Mouse (Mus musculus) kidney, postnatal 10 days (tissue): ENCODE measurements around the gene Cpsf4.
"Not testable (repeated sequence)": the region's sequence is repeated elsewhere in the genome, so short reads cannot be mapped to it uniquely, and the experiment has no call there.

Experiments
- DNase-seq: peaks from one replicate; pipeline ENCODE4 v3.0.0; 2021; ENCODE audit warnings: mixed read lengths

The Cpsf4 gene

GRCm38 (mm10) chr5:145166536-145167305 is at the start of gene Cpsf4, which contains the start of gene Ptcd1:
Gene Cpsf4, plus strand, starts transcription at chr5:145167213.
Gene Ptcd1, minus strand, starts transcription at chr5:145167108.
- peak; percentile 99 for DNase-seq

- DNase-seq: peak; percentile 37
Observed at GRCm38 (mm10) chr5:145118005-145118404, 49.0 kb upstream of the Cpsf4 start.

GRCm38 (mm10) chr5:145118461-145118860 is 48.6 kb upstream of the Cpsf4 start:
- DNase-seq: no peak

GRCm38 (mm10) chr5:145119385-145119784 is 47.6 kb upstream of the Cpsf4 start:
- no peak for DNase-seq

- no peak for DNase-seq
Observed at GRCm38 (mm10) chr5:145120921-145121320, 46.1 kb upstream of the Cpsf4 start.

GRCm38 (mm10) chr5:145123396-145123795 is 43.6 kb upstream of the Cpsf4 start:
- DNase-seq: peak; percentile 5

GRCm38 (mm10) chr5:145126580-145126979 is 40.4 kb upstream of the Cpsf4 start:
- no peak for DNase-seq

- peak; percentile 54 for DNase-seq
Observed at GRCm38 (mm10) chr5:145129124-145129523, 37.9 kb upstream of the Cpsf4 start.

GRCm38 (mm10) chr5:145129773-145130172 is 37.2 kb upstream of the Cpsf4 start:
- not testable (repeated sequence) for DNase-seq

GRCm38 (mm10) chr5:145130191-145130590 is 36.8 kb upstream of the Cpsf4 start:
- DNase-seq: no peak

GRCm38 (mm10) chr5:145130995-145131394 is 36.0 kb upstream of the Cpsf4 start:
- DNase-seq: no peak

- not testable (repeated sequence) for DNase-seq
Observed at GRCm38 (mm10) chr5:145133275-145133674, 33.7 kb upstream of the Cpsf4 start.

GRCm38 (mm10) chr5:145138836-145139235 is 28.2 kb upstream of the Cpsf4 start:
- no peak for DNase-seq

GRCm38 (mm10) chr5:145139571-145140519 is 27.2 kb upstream of the Cpsf4 start, which contains the start of the genes Pdap1 and Bud31:
Gene Pdap1, minus strand, starts transcription at chr5:145140238.
Gene Bud31, plus strand, starts transcription at chr5:145140362.
- DNase-seq: peak; percentile 96

GRCm38 (mm10) chr5:145140611-145141010 is 26.4 kb upstream of the Cpsf4 start:
- DNase-seq: peak; percentile 28

- no peak for DNase-seq
Observed at GRCm38 (mm10) chr5:145147748-145148147, 19.3 kb upstream of the Cpsf4 start.

GRCm38 (mm10) chr5:145149294-145149693 is 17.7 kb upstream of the Cpsf4 start:
- no peak for DNase-seq

GRCm38 (mm10) chr5:145152690-145153089 is 14.3 kb upstream of the Cpsf4 start:
- DNase-seq: no peak

- DNase-seq: no peak
Observed at GRCm38 (mm10) chr5:145161361-145161760, 5.7 kb upstream of the Cpsf4 start.

GRCm38 (mm10) chr5:145164710-145165109 is 2.3 kb upstream of the Cpsf4 start:
- DNase-seq: no peak

GRCm38 (mm10) chr5:145165184-145165583 is 1.8 kb upstream of the Cpsf4 start:
- DNase-seq: peak; percentile 18

- no peak for DNase-seq
Observed at GRCm38 (mm10) chr5:145167306-145167661, 271 bp downstream of the Cpsf4 start.

- no peak for DNase-seq
Observed at GRCm38 (mm10) chr5:145178461-145178980, 11.5 kb downstream of the Cpsf4 start.
